Mouse (Mus musculus) embryo, embryonic 9.5 days (tissue): ENCODE measurements around the gene Zfp414.
"Not testable (repeated sequence)": the region's sequence is repeated elsewhere in the genome, so short reads cannot be mapped to it uniquely, and the experiment has no call there.

Experiments used
- DNase-seq: peaks from one replicate; pipeline ENCODE4 v3.0.0-alpha.2; 2017; ENCODE audit errors: extremely low spot score

The Zfp414 gene

DNA sequence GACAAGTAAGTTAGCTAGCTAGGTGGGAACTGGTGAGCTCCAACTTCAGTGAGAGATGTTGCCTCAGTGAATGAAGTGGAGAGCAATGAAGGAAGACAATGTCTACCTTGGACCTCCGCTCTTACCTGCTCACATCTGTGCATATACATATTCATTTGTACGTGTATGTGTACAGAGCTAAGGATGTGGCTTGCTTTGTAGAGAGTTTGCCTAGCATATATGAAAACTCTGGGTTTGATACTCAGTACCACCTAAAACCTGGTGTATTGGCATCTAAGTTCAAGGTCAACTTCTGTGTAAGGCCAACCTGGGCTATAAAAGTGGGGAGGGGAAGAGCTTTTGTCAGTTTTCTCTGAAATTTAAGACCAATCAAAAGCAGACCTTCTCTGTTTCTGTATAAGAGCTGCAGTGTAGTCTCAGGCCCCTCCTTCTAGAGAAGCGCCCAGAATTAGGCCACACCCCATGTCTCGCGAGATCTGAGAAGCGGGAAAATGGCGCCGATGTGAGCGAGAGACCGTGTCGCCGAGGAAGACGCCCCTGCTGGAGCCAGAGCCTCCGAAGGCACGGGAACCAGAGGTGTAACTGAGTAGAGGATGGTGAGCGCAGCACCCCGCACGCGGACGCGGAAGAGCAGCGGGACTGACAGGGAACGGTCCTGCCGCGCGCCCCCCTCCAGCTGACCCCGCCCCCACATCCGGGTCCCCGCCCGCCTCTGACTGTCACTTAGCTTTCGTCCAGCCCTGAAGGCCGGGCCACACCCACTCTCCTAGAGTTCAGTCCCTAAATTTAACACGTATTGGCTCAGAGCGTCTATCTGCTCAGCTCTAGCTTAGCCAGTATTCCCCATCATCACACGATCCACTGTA lies at the start of gene Zfp414:
Gene Zfp414 (plus strand): TSS at position 470 of the 866 bp plus-strand sequence.
- peak; percentile 94 for DNase-seq

DNA sequence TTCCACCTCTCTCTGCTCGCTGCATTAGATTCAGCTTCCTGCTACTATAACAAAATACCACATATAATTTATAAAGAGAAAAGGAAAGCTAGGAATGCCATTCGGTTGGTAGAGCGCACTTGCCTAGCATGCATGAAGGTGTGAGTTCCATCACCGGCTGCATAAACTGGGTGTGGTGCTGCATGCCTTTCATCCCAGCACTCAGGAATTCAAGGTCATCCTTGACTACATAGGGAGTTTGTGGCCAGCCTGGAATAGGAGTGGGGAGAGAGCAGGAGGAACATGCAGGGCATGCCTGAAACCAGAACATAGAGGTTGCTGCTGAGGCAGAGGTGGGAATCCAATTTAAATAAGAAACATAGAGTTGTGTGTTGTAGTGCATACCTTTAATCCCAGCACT lies 44.8 kb upstream of the Zfp414 start:
- DNase-seq: no peak

DNA sequence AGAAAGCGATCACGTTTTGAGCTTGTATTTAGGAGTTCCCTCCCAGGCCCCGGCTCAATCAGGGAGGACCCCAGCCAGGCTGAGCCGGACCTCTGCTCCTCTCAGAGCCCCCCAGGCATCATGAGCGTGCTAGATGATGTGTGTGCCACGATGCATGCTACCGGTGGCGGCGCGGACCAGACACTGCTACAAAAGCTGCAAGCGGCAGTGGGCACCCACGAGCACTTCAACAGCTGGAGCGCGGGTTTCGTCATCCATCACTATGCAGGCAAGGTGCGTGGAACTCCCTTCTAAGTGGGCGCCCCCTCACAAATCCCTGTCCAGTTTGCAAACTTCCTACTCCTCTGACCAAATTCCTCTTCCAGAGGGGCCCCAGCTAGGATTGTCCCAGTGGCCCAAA lies 42.9 kb upstream of the Zfp414 start:
- DNase-seq: no peak

DNA sequence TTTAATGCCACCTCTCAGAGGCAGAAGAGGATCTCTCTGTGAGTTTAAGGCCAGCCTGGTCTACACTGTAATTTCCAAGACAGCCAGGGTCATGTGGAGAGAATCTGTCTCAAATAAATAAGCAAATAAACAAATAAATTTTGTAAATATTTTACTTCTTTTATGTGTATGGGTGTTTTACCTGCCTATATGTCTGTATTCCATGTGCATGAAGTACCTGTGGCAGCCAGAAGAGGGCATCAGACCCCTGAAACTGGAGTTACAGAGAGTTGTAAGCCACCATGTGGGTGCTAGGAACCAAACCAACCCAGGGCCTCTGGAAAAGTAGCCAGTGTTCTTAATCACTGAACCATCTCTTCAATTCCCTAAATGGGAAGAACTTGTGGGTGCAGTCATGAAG lies 31.6 kb upstream of the Zfp414 start:
- DNase-seq: no peak

DNA sequence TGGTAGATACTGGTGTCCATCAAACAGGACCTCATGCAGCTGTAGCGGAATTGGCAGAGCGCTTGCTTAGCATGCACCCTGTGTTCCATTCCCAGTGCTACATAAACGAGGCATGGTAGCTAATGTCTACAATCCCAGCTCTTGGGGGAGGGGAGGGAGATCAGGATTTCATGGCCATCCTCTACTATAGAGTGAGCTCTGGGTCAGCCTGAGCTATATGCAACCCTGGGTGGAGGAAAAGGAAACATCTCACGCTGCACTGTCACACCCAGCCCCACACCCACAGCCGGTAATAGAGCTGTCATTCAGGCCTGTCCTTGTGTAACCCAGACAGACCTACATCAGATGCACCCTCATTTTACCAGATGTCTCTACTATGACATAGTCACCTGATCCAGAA lies 30.4 kb upstream of the Zfp414 start:
- DNase-seq: no peak

DNA sequence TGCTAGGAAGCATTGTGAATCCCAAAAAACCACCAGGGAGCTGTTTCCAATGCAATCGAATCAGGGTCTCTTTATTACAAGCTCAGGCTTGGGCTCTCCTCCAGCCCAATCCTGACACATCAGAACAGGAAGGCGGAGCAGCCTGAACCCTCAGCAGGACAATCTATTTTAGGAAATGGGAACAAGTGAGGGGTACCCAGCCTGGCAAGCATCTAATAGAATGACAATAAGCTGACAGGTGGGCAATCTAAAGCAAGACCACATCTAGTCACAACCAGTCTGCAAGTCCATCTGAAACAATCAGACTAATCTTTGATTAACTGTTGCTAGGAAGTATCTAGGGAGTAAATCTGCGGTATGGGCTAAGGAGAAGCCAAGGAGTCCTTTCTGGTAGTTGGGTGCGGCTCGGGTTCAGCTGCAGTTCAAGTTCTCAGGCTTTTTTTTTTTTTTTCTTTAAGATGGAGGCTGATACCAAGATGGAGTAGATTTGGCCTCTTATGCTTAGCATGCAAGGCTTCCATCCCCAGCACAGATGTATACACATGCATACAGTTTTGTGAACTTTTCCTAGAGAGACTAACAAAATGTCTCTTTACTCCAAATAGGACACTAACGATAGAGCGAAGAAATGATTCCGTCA lies 28.9 kb upstream of the Zfp414 start:
- no peak for DNase-seq

DNA sequence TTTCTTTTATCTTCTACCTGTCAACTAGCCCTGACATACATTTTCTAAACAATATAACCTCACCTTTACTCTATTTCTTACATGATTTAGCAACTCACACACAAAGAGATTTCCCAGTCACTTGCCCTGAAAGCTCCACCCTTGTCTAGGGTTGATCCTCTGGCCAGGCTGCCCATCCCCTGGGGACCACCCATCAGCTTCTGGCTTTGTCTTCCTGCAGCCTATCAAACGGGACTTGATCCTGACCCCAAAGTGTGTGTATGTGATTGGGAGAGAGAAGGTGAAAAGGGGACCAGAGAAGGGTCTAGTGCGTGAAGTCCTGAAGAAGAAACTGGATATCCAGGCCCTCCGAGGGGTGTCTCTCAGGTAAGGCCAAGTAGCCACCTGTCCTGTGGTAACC lies 28.1 kb upstream of the Zfp414 start:
- no peak for DNase-seq

DNA sequence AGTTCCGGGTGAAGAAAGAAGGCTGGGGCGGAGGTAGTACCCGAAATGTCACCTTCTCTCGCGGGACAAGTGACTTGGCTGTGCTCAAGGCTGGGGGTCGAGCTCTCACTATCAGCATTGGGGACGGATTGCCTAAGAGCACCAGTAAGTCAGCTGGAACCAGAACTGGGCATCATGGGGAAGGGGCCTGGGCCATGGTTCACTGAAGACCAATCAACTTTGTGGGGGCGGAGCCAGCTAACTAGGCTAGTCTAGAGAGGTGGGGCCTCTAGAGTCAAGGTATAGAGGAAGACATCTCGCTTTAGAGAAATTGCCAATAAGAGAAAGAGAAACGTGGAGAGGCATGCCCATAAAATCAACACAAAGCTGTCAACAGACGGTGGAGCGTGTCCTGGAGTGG lies 26.9 kb upstream of the Zfp414 start:
- no peak for DNase-seq

DNA sequence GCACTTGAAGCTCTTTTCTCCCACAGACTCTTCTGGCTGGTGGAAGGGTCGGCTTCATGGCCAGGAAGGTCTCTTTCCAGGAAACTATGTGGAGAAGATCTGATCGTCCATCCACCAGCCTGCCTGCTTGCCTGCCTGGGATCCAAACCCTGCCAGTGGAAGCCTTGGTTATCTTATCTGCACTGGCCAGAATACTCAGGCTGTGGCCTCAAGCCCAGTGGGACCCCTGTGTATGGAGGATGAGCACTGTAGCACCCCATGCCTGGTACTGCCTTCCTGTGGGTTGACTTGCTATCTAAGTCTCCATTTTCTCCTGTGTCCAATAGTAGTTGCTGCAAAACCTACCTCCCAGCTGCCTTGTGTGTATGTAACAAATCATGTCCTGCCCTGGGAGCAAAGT lies 21.6 kb upstream of the Zfp414 start:
- DNase-seq: no peak

DNA sequence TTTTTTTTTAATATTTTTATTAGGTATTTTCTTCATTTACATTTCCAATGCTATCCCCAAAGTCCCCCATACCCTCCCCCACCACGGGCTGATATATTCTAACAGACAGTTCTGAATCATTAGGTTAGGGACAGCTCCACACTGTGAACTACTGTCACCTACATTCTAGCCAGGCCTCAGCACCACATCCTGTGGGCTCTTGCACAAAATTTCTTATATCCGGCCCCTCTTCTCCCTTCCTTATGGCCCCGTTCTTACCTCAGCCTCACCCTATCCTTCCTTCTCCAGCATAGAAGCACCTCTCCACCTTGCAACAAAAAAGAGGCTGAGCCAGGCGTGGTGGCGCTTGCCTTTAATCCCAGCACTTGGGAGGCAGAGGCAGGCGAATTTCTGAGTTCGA lies 18.3 kb upstream of the Zfp414 start:
- DNase-seq: no peak

DNA sequence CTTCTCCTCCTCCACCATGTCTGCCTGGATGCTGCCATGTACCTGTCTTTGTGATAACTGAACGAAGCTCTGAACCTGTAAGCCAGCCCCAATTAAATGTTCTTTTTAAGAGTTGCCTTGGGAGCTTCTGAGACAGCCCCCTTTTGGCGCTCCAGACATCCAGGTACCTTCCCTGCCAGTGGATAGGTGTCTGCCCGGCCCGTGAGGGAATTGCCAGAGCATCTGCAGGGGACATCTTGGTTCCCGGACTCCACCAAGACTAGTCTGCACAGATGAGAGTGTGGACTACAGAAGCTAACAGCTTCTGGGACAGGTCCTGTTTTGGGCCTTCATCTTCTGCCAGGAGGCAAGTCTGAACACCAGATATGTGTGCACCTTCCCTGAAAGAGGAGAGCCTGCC lies 15.2 kb upstream of the Zfp414 start:
- not testable (repeated sequence) for DNase-seq

DNA sequence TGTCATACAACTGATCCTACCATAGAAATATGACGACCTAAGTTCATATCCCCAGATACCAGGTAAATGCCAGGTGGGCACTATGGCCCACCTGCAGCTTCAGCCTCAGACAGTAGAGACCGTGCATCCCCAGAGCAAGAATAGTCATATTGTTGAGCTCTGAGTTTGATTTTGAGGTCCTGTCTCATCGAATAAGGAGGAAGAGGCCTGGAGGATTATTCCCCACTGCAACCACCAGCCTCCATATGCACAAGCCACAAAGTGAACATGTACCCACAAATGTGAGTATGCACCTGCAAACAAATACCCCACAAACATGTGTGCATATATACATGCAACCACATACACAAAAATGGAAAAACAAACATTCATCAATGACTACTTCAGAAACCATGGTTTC lies 1.6 kb upstream of the Zfp414 start:
- no peak for DNase-seq

DNA sequence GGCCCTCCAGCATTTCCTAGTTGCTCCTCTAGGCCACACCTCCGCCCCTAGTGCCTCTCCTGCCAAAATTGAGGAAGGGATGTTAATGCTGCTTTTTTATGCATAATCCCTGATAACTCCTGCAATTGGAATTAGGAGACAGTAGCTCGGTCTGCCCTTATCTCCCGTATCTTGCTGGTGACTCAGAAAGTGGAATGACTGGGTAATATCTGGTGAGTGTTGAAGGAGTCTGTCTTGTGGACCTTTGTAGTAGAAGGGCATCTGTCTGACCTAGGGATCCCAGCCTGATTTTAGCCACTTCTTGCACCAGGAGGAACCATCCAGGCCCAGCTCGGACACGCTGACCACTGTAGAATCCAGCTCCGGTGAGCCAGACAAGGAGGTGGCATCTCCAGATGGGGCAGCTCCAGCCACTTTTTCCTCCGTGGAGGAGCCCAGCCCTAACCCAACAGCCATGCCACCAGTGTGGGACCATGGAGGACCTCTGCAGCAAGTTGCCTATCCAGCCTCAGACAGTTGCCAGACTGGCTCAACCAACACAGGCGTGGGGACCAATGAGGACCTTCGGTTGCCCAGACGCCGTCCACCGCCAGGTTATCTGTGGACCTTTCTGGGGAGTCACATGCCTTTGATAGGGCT lies 716 bp downstream of the Zfp414 start:
- DNase-seq: no peak

DNA sequence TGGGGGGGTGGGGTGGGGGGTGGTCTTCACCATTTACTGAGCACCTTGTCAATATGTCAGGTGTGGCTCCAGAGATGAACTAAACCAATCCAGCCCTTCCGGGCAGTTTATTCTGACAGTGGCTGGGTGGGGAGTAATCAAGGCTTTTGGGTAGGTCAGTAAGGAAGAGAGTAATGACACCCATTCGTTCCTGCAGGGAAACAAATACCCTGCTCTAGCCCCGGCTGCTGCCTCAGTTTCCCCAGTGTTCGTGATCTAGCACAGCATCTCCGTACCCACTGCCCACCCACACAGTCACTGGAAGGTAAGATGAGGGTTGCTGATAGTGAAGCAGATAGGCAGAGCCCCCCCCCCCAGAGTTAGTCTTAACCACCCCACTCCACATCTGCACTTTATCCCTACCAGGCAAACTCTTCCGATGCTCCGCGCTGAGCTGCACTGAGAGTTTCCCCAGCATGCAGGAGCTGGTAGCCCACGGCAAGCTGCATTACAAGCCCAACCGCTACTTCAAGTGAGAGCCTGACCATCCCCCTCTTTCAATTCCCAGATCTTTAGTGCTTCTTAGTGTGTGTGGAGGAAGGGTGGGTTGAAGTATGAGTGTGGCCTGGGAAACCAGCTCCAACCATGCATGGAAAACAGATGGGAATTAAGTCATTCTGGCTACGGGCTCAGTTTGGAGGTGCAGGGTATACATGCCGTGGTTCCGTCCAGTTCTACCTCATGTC lies 1.4 kb downstream of the Zfp414 start:
- no peak for DNase-seq

DNA sequence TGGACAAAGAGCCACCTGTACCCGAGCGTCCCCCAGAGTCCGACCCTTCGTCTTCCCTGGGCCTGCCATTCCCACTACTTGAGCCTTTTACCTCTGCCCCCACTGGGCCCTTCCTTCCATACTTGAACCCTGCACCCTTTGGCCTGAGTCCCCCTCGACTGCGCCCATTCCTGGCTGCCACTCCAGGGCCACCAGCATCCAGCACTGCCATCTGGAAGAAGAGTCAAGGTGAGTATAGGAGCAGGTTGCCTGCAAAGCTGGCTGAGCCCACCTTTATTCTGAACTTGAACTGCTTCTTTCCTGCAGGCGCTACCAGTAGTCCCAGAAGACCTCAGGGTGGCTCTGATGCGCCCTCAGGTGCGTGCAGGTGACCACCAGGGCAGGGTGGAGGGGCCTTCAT lies 2.3 kb downstream of the Zfp414 start:
- DNase-seq: no peak

DNA sequence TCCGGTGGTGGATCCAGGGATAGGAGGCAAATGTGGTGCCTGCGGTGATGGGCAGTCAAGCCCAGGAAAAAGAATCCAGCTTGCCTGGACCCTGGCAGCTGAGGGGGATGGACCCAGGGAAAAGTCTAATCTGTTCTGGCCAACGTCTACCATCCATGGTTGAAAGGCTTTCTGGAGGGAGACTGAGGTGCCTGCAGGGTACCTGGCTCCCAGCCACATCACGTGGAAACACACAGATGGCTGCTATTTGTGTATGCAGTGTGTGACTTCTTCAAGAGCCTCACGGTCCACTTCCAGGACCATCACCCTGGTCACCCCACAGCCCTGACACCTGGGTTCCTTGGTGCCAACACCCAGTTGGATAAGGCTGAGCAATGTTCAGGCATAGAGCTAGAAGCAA lies 2.9 kb downstream of the Zfp414 start:
- DNase-seq: no peak

DNA sequence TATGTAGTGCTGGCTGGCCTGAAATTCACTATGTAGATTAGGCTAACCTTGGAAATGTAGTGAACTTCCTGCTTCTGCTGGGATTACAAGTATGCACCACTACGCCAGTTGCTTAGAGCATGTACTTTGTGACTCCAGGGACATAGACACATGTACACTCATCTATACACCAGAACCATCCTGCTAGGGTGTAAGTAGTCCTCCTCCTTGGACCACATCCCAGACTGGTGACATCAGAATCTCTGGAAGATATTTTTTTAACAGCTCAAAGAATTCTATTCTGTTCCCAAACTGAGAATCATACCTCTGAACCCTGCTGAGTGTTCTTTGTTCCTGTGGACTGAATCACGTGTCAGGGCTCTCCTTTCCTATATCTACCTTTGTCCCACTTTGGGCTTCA lies 8.1 kb downstream of the Zfp414 start:
- no peak for DNase-seq

DNA sequence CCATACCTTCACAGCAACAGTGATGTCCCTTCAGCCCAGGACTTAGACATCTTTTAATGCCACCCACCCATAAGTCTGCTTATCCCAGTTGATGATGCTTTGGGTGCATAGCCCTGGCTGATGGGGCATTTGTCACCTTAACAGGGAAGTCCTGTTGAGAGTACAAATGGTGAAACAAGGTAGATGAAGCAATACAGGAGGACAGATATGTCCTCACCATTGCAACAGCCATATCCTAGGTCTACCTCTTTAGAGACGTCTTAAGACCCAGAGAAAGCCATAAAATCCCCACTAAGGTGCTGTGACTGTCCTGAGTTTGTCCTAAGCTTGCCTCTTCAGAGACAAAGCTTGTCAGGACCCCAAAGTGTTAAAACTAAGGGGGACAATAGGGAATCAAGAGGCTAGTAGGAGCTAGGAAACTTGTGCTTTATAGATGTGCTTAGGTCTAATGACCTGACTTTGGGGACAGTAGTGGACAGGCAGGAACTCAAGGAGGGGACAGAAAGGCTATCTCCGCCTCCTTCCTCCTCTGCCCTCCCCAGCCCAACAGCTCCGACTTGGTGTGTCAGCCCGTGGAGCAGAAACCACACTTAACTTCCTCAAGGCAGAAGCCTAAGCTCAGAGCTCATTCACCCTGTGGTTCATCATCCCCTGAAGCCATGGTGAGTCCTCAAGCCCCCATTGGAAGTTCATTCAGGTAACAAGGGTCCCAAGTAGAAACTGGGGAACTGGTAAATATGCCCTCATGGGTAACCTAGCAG lies 8.8 kb downstream of the Zfp414 start, which contains the start of gene Pram1:
Gene Pram1 (plus strand): TSS at position 541 of the 761 bp plus-strand sequence.
- no peak for DNase-seq

DNA sequence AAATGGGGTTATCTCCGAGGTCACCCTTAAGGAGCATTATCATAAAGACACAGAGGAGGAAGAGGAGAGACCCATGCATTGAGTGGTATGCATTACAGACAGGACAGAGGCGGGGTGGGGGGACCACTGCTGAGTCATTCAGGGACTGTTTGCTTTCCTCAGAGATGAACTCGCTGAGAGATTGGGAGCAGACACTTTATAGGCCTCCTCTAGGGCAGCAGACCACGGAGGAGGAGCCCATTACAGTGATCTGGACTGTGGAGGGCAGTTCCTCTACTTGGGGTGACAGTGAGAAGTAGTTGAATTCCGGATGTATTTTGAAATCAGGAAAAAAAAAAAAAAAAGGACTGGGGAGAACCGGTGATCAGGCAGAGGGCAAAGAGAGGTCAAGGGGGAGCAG lies 10.9 kb downstream of the Zfp414 start:
- no peak for DNase-seq

DNA sequence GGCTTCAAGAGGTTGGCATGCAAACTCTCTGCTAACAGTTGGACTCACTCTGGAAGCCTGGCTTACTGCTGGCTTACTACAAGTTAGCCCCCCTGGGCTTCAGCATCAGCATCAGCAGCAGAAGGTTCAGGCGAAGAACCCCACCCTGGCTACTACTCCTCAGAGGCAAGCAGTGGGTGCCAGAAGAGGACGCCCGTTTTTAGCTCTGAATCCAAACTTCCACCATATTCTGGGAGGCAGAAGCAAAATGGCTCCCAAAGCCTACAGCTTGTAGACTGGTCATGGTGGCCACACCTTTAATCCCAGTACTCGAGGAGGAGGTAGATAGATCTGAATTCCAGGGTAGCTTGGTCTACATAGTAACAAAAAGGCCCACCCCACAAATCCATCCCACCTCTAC lies 15.2 kb downstream of the Zfp414 start:
- DNase-seq: no peak

DNA sequence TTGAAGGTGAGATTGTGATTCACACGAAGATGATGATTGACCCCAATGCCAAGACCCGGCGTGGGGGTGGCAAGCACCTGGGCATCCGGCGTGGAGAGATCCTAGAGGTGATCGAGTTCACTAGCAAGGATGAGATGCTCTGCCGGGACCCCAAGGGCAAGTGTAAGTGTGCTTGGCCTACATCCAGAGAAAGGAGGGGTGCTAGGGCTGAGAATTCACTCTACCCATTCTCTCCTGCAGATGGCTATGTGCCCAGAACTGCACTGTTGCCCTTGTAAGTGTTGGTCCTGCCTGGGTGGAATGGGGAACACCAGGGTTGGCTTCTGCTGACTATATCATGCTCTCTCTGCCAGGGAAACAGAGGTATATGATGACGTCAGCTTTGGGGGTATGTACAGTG lies 16.2 kb downstream of the Zfp414 start:
- DNase-seq: no peak
